Mouse (Mus musculus) intestine, embryonic 15.5 days (tissue): ENCODE measurements around the gene Ubiad1. TPM values are rescaled to one million over a fixed set of nuclear protein-coding genes. Genes with fewer than 3 reads are reported as not detected.
A peak's percentile ranks its signal among the peaks of the same experiment; 100 is the strongest.

Source experiments
- ATAC-seq: fragments of 200-750 bp; cut with Nextera tagmentation; 2 replicates; pipeline ENCODE4 v1.8.0; 2017; ENCODE audit warnings: moderate TSS enrichment, moderate library complexity
- H3K27ac ChIP-seq: fragments of 300-500 bp; sonication (generic); 2 replicates; pipeline ENCODE4 v1.5.1; 2015; ENCODE audit warnings: mild to moderate bottlenecking, inconsistent platforms
- H3K27me3 ChIP-seq: fragments of 300-500 bp; sonication (generic); replicated peaks from 2 replicates; pipeline ENCODE4 v1.6.1; 2015; ENCODE audit warnings: inconsistent platforms
- H3K36me3 ChIP-seq: fragments of 300-500 bp; sonication (generic); 2 replicates; pipeline ENCODE4 v1.6.1; 2015; ENCODE audit warnings: inconsistent platforms
- H3K4me1 ChIP-seq: fragments of 300-500 bp; sonication (generic); replicated peaks from 2 replicates; pipeline ENCODE4 v1.6.1; 2015; ENCODE audit warnings: inconsistent platforms
- H3K4me2 ChIP-seq: fragments of 300-500 bp; sonication (generic); replicated peaks from 2 replicates; pipeline ENCODE4 v1.6.1; 2015; ENCODE audit warnings: mild to moderate bottlenecking, inconsistent platforms
- H3K4me3 ChIP-seq: fragments of 300-500 bp; sonication (generic); replicated peaks from 2 replicates; pipeline ENCODE4 v1.5.1; 2015; ENCODE audit warnings: inconsistent platforms
- H3K9ac ChIP-seq: fragments of 300-500 bp; sonication (generic); 2 replicates; pipeline ENCODE4 v1.6.1; 2015; ENCODE audit warnings: inconsistent platforms
- H3K9me3 ChIP-seq: fragments of 300-500 bp; sonication (generic); 2 replicates; pipeline ENCODE4 v1.6.1; 2016; ENCODE audit warnings: inconsistent platforms
- WGBS: fragments of 180-500 bp; shearing (Covaris S2); methylation state at CpG from one replicate; pipeline ENCODE4 v1.1.7; 2015; 5-methylcytosine and 5-hydroxymethylcytosine counted together
- polyA plus RNA-seq: library from polyadenylated mRNA; unstranded; fragments of >200 nt; fragmentation: Nextera tagmentation; extraction: Ambion mirVana; gene quantifications from 2 replicates; pipeline ENCODE4 v1.2.1, GENCODE M21; 2015

Gene Ubiad1
- polyA plus RNA-seq, 1 experiment from 2014 or later: 22.0 TPM

DNA sequence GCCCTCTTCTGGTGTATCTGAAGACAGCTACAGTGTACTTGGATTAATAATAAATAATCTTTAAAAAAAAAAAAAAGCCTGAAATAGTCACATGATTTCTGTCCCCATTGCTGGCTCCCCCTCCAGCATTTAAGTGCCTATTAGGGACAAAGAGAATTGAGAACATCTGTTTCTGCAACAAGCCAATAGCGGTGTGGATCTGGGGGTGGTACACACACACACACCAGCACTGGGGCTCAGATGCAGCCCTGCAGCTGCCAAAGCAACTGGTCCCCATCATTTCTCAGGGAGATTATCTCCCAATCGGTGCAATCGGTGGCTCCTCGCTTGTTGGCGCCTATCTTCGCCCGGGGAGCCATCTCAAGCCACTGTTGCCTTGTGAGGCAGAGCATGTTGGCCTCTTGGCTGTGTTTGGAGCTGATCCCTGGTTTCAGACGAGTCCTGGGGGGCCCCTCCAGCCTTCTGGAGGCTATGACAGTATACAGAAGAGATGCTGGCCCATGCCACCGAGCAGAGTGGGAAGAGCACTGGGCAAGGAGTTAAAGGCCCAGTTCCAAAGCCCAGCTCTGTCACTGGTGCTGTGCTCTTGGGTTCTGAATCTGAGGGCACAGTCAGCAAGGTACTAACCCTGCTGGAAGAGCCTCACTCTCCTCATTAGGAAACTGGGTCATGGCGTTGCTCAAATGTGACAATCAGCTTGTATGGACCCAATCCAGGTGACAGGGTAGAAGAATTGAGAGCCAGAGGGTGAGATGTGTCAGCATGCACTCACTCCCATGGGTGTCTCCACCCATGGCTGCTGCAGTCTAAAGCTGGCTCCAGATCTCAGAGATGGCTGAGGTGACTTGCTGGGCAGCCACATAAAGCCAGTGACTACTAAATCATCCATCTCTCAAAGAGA, 17.4 kb downstream of the Ubiad1 start:
- WGBS: 81% methylated on average over 10 of the region's 10 CpGs
- H3K36me3 ChIP-seq: no peaks in the 10 kb centered on the region
- ATAC-seq: no peak

GRCm38 (mm10) chr4:148417559-148417958, 27.0 kb downstream of the Ubiad1 start:
- Histone ChIP-seq H3K27me3 (peaks cover 21% of the 10 kb centered on the region), H3K4me2 (no peak overlapping the region), H3K4me3 (no peak overlapping the region), H3K9me3 (no peaks in the 10 kb centered on the region), H3K27ac (no peak overlapping the region), H3K9ac (no peak overlapping the region), H3K4me1 (no peaks in the 10 kb centered on the region), H3K36me3 (no peaks in the 10 kb centered on the region)
- ATAC-seq: no peak
- WGBS: 49% methylated on average over 6 of the region's 6 CpGs

More for the DNA sequence above, 17.4 kb downstream of the Ubiad1 start:
- Histone ChIP-seq H3K27me3 (no peaks in the 10 kb centered on the region), H3K4me1 (no peaks in the 10 kb centered on the region), H3K9ac (no peak overlapping the region), H3K4me3 (no peak overlapping the region), H3K27ac (no peak overlapping the region), H3K9me3 (no peaks in the 10 kb centered on the region), H3K4me2 (no peak overlapping the region)

- H3K27me3 ChIP-seq: peaks cover 21% of the 10 kb centered on the region
- H3K4me3 ChIP-seq: no peak overlapping the region
- peak; percentile 20; the same call in 1 of the 2 replicates for ATAC-seq
- no peaks in the 10 kb centered on the region for H3K4me1 ChIP-seq
- H3K27ac ChIP-seq: no peak overlapping the region
- 48% methylated on average over 11 of the region's 11 CpGs for WGBS
- H3K9ac ChIP-seq: no peak overlapping the region
- no peak overlapping the region for H3K4me2 ChIP-seq
- no peaks in the 10 kb centered on the region for H3K36me3 ChIP-seq
- no peaks in the 10 kb centered on the region for H3K9me3 ChIP-seq
Measured at GRCm38 (mm10) chr4:148417074-148417526, 27.5 kb downstream of the Ubiad1 start.

DNA sequence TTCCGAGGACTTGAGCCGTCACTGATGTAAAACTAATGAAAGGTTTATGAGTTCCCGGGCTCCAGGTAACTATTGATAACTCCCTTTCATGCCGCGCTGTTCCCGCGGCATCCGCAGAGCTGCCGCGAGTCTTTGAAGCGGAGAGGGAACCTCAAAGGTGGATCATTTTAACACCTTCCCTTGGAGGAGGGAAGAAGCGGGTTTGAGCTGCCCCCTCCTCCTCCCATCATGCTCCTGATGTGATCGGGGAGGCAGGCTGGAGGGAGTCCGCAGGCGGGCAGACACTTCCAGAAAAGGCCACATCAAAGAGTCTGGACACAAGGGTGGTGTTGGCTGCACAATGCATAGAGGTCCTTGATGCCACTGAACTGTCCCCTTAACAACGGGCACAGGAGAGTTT, 29.0 kb downstream of the Ubiad1 start:
- no peak overlapping the region for H3K4me2 ChIP-seq
- no peak overlapping the region for H3K27ac ChIP-seq
- WGBS: 8% methylated on average over 16 of the region's 16 CpGs

GRCm38 (mm10) chr4:148408256-148408975, 36.2 kb downstream of the Ubiad1 start:
- 75% methylated on average over 10 of the region's 10 CpGs for WGBS
- H3K4me1 ChIP-seq: peaks cover 11% of the 10 kb centered on the region; the same call in 1 of the 2 replicates
- H3K9me3 ChIP-seq: no peaks in the 10 kb centered on the region
- peaks cover 36% of the 10 kb centered on the region for H3K27me3 ChIP-seq
- no peak overlapping the region for H3K4me2 ChIP-seq
- no peak overlapping the region for H3K9ac ChIP-seq
- ATAC-seq: no peak
- no peak overlapping the region for H3K4me3 ChIP-seq
- no peaks in the 10 kb centered on the region for H3K36me3 ChIP-seq
- no peak overlapping the region for H3K27ac ChIP-seq

More for the DNA sequence above, 29.0 kb downstream of the Ubiad1 start:
- H3K9ac ChIP-seq: no peak overlapping the region
- H3K36me3 ChIP-seq: no peaks in the 10 kb centered on the region
- no peak for ATAC-seq
- no peak overlapping the region for H3K4me3 ChIP-seq
- H3K9me3 ChIP-seq: no peaks in the 10 kb centered on the region
- peaks cover 21% of the 10 kb centered on the region for H3K27me3 ChIP-seq
- no peaks in the 10 kb centered on the region for H3K4me1 ChIP-seq

GRCm38 (mm10) chr4:148405255-148405788, 39.2 kb downstream of the Ubiad1 start:
- Histone ChIP-seq H3K27ac (no peak overlapping the region), H3K27me3 (peaks cover 46% of the 10 kb centered on the region), H3K9ac (no peak overlapping the region), H3K36me3 (no peaks in the 10 kb centered on the region), H3K4me1 (peaks cover 11% of the 10 kb centered on the region; the same call in 1 of the 2 replicates), H3K9me3 (no peaks in the 10 kb centered on the region), H3K4me3 (no peak overlapping the region), H3K4me2 (peak overlapping the region; percentile 27; the same call in 1 of the 2 replicates)
- 13% methylated on average over 13 of the region's 13 CpGs for WGBS
- ATAC-seq: no peak

- H3K9ac ChIP-seq: no peak overlapping the region
- WGBS: 7% methylated on average over 11 of the region's 11 CpGs
- H3K36me3 ChIP-seq: no peaks in the 10 kb centered on the region
- no peaks in the 10 kb centered on the region for H3K9me3 ChIP-seq
- peaks cover 46% of the 10 kb centered on the region for H3K27me3 ChIP-seq
- H3K4me3 ChIP-seq: no peak overlapping the region
- no peak overlapping the region for H3K27ac ChIP-seq
- H3K4me1 ChIP-seq: peaks cover 11% of the 10 kb centered on the region; the same call in 1 of the 2 replicates
- H3K4me2 ChIP-seq: peak overlapping the region; percentile 27; the same call in 1 of the 2 replicates
- ATAC-seq: peak; percentile 23; the same call in 1 of the 2 replicates
Measured at GRCm38 (mm10) chr4:148404748-148405147, 39.8 kb downstream of the Ubiad1 start.

- Histone ChIP-seq H3K4me2 (no peak overlapping the region), H3K4me1 (peaks cover 11% of the 10 kb centered on the region; the same call in 1 of the 2 replicates), H3K36me3 (no peaks in the 10 kb centered on the region), H3K27ac (no peak overlapping the region), H3K27me3 (peaks cover 43% of the 10 kb centered on the region), H3K9me3 (no peaks in the 10 kb centered on the region), H3K9ac (no peak overlapping the region), H3K4me3 (no peak overlapping the region)
- 18% methylated on average over 12 of the region's 12 CpGs for WGBS
- ATAC-seq: no peak
Measured at GRCm38 (mm10) chr4:148403402-148403801, 41.2 kb downstream of the Ubiad1 start.

GRCm38 (mm10) chr4:148399437-148400094, 45.0 kb downstream of the Ubiad1 start:
- Histone ChIP-seq H3K27me3 (peaks cover 22% of the 10 kb centered on the region), H3K36me3 (no peaks in the 10 kb centered on the region), H3K9me3 (no peaks in the 10 kb centered on the region), H3K4me3 (no peak overlapping the region), H3K4me2 (no peak overlapping the region), H3K27ac (no peak overlapping the region), H3K4me1 (peaks cover 6% of the 10 kb centered on the region; the same call in 1 of the 2 replicates), H3K9ac (no peak overlapping the region)
- ATAC-seq: no peak
- WGBS: 58% methylated on average over 9 of the region's 9 CpGs

GRCm38 (mm10) chr4:148397531-148398287, 46.9 kb downstream of the Ubiad1 start:
- H3K4me2 ChIP-seq: no peak overlapping the region
- no peak overlapping the region for H3K9ac ChIP-seq
- no peak overlapping the region for H3K27ac ChIP-seq
- peak; percentile 28; the same call in 1 of the 2 replicates for ATAC-seq
- H3K9me3 ChIP-seq: no peaks in the 10 kb centered on the region
- no peaks in the 10 kb centered on the region for H3K4me1 ChIP-seq
- 0 out of 2 replicates have a peak, but pooled peaks cover 4% of the 10 kb centered on the region for H3K27me3 ChIP-seq
- no peak overlapping the region for H3K4me3 ChIP-seq
- 69% methylated on average over 18 of the region's 18 CpGs for WGBS
- H3K36me3 ChIP-seq: no peaks in the 10 kb centered on the region

DNA sequence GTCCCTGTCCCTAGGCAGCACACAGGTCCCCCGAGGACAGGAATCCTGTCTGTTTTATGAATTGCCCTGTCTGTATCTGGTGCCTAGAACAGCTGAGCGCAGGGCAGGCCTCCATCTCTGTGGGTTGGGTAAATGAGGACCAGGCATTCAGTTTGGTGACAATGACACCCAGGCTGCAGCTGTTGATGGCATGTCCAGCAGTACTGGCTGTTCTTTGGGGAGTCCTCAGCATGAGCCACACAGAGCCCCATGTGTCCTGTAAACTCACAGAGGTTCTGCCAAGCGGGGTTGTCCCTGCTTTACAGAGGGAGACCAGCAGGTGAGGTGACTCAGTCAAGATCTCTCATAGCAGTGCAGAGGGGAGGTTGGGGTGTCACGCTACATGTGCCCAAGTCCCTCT, 47.5 kb downstream of the Ubiad1 start:
- 82% methylated on average over 4 of the region's 4 CpGs for WGBS
- H3K27me3 ChIP-seq: 0 out of 2 replicates have a peak, but pooled peaks cover 4% of the 10 kb centered on the region
- no peak for ATAC-seq
- no peak overlapping the region for H3K27ac ChIP-seq
- no peak overlapping the region for H3K9ac ChIP-seq
- no peaks in the 10 kb centered on the region for H3K36me3 ChIP-seq
- H3K4me1 ChIP-seq: no peaks in the 10 kb centered on the region
- no peak overlapping the region for H3K4me3 ChIP-seq
- H3K4me2 ChIP-seq: no peak overlapping the region
- H3K9me3 ChIP-seq: no peaks in the 10 kb centered on the region
